Mouse (Mus musculus) left cerebral cortex, adult 9 months (tissue): ENCODE data around the gene Bach2.

Source experiments
- DNase-seq, 2 experiments: peaks; one replicate each; pipeline ENCODE4 v3.0.0; 2022; ENCODE audit warnings: low spot score in 2 of 2

The Bach2 gene

DNA sequence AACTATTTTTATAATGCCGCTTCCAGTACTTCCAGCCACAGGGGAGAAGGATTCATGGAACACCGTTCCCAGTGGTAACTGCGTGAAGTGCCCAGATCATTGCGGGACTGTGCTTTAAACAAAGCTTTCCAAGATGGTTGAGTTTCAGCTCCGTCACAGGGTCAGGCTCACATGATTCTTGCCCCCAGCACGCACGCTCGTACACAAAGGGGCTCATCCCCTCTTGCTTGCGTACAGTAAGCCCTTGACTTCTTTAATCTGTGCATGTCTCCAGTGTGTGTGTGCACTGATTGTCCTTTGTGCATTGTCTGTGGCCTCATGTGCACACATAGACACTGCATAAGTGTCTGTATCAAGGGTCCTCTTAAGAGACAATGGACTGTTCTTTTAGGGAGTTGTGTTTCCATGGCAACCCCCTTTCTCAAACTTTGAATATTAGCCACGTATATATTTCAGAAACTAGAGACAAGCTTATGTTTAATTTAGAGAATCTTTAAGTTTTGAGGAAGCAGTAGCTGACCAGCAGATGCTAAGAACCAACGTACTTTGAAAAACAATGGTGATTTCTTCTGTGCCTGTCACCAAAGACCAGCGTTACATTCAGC is 119.5 kb downstream of the Bach2 start:
- DNase-seq: no peak

DNA sequence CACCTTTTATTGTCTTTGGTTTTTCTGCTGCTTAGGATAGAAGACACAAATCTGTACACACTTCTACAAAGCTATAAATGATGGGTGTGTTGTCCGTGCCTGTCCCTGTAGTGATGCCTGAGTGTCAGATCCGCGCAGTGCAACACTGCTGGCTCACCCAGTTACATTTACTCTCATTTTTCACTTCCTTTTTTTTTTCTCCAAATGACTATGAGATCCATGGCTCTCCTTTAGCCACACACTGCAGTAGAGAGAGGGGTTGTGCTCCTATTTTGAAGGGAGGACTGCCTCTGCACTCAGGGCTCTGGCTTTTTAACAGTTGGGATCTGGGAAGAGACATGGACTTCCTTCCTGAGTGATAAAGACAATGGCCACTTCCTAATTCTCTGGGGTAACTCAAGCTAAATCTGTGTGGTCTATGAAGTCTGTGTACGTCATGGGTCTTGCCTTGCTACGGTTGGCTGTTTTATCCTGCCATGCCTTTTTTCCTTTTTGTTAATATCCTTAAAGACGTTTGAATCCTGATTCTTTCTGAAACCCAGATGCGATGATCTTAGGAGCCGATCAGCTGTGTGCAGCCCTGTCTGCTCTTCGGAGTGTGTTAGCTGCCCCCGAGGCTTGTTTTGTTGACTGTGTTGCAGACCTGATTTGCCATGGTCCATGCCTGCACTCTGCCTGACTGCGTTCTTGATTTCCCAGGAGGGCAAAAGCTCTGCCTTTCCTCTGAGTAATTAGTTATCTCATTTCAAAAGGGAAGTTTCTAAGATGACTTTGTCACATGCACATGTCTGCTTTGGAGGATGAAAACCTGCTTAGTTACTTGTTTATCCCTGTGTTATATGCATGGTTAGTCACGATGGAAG is 120.2 kb downstream of the Bach2 start:
- no peak for DNase-seq

DNA sequence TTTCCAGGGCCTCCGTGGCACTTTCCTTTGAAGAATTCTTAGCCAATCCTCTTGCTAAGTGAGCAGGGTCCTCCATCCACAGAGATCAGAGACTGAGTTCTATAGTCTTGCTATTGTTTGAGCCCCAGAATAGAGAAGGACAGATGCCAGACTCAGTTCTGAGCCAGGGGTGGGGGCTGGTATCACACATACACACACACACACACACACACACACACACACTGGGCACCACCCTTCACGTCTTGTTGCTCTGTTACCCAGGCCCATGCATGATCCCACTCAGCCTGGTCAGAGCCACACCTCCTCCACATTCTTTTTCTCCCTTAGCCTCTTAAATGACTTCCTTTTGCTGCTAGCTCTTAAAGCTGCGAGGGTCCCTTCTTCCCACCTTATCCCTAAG is 121.0 kb downstream of the Bach2 start:
- DNase-seq: no peak

DNA sequence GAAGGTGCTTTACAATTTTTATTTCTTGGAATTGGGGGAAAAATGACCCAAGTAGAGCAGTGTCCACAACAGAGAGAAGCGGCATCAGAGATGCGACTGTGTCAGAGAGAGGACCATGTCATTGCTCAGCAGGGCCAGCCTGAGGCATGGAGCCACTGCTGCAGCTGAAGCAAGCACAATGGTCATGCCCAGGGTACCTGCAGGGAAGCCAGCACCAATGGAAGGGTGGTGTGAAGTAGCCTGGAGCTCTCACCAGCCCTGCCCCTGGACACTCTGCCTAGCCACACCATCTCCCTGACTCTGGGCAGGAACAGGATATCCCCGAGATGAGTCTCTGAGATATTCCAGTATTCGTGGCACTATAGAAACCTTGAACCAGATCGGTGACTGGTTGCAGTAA is 121.9 kb downstream of the Bach2 start:
- DNase-seq: no peak

DNA sequence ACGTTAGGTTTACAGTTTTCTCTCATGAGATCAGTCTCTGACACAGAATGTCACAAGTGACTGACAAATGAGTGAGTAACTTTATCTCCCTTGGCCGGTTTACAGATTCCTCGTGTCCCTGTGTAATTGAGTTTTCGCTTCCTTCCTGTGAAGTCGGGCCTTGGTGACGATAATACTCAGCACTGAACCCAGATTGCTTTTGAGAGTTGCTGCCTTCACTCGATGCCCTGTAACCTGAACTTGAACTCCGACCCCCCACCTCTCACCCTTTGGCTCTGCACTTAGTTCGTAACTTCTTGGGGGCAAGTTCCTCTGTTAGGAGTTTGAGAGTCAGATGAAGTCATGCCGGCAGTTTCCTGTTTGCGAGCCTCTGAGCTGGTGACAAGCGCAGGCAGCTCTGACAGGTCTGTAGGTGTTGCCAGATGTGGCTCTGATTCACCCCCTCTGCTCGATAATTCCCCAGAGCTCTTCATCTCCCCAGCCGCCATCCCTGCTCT is 124.9 kb downstream of the Bach2 start:
- peak in 1 of 2 experiments; percentile 54 for DNase-seq

DNA sequence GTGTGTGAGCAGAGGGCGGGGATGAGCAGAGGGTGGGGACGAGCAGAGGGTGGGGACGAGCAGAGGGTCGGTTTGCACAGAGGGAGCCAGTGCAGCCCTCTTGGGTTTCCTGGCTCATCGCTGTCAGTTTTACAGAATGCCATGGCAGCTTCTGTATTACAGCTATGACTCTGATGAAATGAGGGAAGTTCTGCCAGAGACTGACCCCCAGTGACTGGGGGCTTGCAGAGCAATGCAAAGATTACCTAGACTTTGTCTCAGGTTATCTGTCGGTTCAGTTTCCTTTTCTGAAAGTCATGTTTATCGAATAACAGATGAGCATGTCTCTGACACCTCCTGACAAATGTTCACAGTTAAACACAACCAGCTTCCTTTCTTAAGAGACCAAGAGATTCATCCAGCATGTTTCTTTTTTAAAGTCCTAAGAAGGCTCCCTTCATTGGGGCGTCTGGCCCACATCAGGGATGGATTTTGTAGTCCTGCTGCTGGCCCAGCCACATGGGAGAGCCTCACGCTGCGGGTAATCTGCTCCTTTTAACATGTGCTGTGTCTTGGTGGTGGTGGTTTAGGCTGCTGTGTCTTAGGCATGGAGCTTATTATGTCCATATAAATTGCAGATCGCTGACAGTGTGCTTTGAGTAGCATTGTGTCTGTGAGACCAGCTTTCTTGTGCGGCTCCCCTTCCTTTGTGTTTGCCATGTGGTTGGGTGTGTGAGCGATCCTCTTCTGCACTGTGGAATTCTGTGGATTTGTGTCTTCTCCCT is 126.7 kb downstream of the Bach2 start:
- no peak for DNase-seq

DNA sequence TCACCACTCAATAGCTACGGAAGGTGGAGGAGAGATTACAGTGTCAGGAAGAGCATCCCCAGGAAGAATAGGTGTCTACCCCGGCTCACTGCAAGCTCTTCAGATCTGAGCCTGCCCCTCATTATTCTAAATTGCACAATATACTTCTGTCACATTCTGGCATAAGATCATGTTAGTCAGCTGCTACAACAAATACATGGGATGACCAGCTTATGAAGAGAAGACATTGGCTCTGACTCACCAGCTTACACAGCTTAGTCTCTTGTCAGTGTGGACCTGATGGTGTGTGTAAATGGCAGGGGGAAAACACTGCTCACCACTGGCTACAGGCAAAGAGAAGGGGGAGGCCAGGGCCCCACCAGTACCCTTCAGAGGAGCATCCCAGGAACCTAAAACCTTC is 127.6 kb downstream of the Bach2 start:
- no peak for DNase-seq

DNA sequence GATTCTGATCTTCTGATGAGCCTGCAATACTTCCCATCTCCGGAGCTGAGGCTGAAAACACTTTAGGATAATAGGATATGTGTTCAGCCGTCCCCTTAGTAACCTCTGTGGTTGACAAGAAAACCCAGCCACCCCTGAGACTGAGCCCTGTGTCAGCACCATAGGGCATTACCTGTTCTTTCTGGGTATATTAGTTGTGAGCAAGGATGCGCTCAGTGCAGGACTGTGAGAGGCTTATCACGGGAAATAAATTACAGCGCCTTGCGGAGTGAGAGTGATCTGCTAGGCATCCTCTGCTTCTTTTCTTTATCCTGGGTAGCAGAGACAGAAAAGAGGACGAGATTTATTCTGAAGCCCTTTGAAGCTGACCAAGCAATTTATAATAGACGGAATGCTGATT is 129.7 kb downstream of the Bach2 start:
- no peak for DNase-seq

DNA sequence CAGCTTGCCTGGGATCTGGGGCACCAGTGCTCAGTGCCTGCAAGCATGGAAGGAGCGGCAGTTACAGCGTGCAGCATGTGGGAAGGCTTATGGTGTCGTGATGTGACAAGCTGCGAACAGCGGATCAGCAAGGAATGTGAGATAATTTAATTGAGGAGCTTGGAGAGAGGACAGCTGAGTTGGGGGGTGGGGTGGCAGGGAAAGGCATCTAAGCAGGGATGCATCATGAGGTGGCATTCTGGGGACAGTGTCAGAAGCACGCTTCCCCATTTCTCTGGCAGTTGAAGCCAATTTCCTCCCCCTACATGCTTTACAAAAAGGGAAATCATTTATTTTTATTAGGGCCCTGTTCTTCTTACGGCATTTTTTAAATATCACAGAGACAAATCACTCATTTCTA is 134.5 kb downstream of the Bach2 start:
- peak; percentile 55 to 60 for DNase-seq

DNA sequence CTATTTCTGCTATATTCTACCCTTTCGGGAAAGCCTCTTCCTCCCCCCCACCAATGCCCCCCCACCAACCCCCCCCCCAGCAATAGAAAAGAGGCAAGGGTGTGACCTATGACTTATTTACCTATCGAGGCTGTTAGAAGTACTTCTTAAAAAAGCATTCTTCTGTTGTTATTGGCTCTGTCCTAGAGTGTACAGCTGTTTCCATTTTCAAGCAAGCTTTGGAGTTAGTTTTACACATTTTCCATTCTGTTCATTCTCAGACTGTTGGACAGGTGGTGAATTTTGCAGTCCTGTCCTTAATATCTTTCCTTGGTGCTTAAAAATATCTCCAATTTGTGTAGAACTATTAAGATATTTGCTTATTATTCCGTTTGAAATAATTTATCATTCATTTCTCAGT is 134.9 kb downstream of the Bach2 start:
- DNase-seq: no peak

DNA sequence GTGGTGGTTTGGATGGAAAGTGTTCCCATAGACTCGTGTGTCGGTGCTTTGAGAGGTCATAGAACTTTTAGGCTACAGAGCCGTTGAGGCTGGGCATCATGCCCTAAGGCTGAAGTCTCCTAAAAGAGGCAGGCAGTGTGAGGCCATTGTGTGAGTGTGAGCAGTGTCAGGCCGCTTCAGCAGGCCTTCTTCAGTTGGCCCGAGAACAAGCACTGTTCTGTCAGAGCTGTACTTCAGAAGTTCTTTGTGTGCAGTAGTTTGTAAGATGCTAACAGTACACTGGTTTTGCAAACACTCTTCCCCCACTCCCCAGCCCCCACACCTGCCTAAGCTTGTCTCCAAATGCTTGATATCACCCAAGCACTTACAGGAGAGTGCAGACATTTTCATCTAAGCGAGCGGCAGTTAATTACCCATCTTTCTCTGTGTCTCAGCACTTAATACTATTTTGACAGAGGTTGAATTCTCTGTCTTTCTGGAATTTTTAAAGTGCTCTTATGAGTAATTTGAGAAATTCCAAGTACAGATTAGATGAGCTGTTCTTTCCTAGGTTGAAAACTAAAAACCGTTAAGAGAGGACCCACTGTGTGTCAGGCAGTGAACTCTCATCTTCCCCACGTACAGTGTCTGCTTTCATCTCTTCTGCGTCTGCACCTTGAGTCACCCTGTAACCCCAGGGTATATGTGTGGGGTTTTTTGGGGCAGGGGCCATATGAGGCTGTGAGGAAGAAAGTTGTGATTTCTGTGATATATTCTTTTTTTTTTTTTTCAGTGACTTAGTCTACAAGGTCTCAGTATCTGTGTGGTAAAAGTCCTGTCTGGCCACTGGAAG is 136.4 kb downstream of the Bach2 start:
- no peak for DNase-seq

DNA sequence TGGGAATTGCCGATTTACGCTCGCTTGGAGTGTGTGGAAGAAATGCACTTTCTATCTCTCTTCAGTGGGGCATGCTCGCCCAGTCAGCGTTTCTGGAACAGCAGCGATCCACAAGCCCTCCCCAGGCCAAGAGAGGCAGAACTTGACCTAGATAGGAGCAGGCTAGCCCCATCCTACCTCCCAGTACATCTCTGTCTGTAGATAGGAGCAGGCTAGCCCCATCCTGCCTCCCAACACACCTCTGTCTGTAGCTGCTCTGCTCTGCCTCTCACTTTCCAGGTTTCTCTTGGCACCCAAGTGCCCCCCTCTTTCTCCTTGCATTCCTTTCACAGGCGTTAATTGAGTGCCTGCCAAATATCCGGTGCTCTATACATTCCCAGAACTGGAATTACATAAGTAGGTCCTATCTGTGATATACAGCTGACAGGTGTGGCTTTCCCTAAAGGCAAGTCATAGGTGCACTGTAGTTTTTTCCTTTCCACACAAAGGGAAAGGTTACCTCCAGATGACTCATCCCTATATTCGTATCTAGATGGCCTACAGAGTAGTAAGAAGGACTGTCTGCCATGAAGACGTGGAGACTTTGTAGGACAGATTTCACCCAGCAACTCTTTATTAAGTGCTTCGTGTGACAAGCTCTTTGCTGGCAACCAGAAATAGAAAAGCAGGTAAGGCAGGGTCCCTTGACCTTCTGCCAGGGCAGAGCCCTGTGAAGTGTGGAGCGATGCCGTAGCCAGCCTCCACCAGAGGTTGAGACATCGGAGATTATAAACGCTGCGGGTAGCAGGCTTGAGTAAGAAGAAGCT is 137.3 kb downstream of the Bach2 start:
- no peak for DNase-seq

DNA sequence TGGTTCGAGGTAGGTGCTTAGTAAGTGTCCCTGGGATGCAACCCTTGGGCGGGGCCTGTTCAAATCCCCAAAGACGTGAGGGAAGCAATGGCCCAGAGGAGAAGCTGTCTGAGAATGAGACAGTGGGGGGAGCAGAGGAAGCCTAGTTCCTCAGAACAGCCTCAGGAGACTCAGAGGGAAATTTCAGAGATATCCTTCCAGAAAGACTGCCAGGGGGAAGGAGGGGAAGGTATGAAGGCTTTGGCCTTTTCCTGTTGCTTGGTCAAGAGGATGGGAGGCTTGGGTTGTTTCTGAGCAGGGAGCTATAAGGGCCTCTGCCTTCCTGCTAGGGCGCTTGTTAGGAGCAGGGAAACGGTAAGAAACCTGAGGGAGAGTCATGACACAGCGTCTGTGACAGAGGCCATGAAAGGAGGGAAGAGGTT is 137.9 kb downstream of the Bach2 start:
- no peak for DNase-seq

DNA sequence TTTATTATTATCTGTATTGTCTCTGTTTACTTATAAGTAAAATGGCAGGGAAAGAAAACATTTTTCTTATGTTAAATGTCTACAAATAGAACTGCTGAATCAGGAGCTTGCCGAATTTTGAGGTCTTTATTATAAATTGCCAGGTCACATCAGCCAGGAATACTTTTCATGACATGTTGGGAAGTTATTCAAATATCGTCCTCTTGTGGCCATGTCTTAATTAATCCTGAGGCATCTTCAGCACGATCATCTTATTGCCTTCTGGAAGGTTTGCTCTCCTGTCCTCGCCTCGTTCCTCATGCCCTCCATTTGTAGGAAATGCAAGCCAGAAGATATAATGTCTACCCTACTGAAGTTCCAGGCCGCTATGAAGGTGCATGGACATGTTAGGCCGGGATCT is 140.5 kb downstream of the Bach2 start:
- no peak for DNase-seq

DNA sequence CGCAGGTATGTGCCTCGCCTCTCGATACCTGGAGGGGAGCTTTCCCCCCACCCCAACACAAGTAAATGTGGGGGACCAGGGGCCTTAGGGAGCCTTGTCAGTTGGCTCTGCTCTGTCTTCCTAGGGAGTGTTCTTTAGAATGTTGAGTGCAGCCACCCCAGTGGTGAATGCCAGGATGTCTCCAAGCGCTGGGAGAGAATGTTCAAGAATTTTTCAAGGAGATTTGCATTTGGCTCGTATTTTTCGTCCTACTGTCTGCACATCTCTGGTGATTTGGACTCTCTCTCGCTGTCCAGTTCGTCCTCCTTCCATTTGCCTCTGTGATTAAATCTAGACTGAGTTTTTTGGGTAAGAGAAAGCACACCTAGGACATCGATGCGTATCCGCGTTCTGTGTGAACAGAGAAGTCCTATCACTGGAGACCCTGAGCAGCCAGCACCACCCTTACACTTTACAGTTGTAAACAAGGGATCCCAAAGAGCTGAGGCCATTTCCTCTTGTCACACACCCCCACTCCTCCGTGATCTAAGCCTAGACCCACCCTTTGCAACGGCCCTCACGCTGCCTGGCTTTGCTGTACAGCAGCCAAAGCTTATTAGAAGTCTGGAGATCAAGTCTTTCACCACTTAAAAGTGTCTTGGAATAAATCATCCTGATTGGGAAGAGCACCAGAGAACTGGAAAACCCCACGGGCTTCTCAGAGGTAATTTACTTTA is 143.2 kb downstream of the Bach2 start:
- DNase-seq: no peak

DNA sequence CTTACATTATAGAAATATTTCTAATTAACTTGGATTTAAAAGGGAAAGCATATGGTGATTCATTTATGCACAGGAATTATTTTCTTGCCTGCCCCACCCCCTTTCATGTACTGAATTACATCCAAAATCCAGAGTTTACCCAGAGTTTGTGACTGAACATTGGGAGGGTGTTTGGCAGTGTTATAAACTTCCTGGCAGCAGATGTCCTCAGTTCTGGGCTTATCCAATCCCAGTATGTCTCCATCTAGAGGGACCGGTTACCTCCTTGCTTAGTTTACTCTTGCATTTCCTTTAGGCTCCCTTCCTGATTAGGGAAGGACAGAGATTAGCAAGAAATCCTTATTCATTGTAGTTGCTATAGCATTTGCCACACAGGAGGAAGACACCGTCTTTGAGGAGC is 146.5 kb downstream of the Bach2 start:
- no peak for DNase-seq

DNA sequence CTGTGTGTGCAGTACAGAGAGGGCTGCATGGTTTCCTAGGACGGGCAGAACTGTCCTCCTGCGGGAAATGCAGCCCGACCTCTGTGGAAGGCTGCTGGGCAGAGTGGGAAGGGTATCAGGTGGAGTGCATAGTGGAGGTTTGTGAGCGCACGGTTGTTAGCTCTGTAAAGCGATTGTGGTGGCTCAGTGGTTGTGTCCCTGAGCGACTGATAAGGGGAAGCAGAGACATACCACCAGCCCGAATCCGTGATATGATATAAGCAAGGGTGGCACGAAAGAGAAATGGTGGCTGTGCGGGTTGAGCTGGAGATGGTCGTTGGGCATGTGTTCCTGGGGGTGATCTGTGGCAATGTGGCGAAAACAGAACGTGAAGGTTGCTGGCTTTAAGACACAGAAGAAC is 147.0 kb downstream of the Bach2 start:
- no peak for DNase-seq

DNA sequence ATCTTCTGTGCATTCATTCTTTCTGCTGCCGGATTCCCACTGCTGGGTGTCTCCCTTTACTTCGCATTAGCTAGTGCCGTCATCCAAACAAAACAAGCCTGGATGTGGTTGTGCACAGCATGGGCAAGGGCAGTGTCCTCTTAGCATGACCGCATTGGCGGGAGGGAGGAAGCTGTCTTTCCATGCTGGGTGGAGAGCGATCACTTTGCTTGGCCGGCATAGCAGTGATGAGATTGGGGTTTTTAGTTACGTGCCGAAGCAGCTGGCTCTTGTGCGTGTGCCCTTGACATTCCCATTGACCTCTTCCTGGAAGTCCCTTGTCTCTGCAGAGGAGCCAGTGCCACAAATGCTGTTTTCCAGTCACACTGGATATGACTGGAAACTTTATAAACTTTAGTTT is 147.7 kb downstream of the Bach2 start:
- DNase-seq: no peak

DNA sequence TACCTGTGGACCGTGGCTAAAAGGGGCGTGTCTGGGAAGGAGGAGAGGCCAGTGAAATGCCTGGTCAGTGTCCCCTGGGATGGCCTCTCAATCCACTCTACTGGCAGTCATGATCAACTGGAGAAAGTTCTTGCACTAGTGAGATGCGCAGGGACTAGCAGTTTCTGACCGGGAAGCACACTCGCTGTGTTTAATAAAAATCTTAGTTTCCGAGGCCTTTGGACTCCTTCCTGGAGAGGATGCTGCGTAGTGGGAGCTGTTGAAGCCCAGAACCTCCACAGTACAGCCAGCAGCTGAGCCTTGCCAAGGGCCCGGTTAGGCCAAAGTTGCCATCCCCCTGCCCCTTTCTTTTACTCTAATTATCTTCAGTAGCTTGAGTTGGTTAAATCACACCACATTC is 148.3 kb downstream of the Bach2 start:
- DNase-seq: no peak
